Mouse (Mus musculus): ENCODE data around the gene Tbxas1. TPM values are rescaled to one million over a fixed set of nuclear protein-coding genes. Genes with fewer than 3 reads are reported as not detected.

Gene Tbxas1
- total RNA-seq, 2 experiments from 2014 or later: 1.0 to 1.4 TPM

DNA sequence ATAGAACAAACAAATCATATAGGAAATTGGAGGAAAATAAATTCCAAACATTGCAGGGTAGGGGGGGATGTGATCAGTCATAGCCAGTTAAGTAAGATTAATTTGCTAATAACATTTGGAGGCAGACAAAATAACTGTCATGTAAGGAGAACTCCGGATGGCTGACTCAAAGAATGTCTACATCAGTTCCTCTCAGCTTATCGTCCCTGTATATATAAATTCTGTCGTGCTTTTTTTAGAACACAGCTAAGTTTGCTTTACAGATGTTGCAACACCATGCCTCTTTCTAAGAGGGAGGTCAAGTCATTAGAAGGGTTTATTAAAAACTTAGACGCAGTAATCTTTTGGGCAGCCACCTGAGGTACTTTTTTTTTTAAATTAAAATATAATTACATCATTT, 75.1 kb downstream of the Tbxas1 start:
- no peak for DNase-seq
- intact Hi-C loops (cut with DNase I): no loop called here

DNA sequence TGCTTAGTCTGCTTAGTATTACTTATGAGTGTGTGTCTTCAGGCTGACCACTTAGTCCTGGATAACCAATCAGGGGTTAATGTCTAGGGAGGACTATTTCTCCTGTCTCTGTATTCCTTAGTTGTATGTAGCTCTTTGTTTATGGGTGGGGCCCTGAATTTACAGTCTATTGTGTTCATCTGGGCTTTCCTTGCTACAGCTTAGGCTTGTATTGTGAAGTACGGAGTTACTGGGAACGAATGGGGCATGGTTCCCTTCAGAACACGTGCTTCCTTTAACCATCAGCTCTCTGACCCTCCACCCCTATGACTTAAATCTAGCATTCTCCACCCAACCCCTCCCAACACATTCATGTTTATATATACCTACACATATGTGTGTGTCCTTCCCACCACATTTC, 75.6 kb downstream of the Tbxas1 start:
- intact Hi-C loops (cut with DNase I): no loop called here
- DNase-seq: no peak

DNA sequence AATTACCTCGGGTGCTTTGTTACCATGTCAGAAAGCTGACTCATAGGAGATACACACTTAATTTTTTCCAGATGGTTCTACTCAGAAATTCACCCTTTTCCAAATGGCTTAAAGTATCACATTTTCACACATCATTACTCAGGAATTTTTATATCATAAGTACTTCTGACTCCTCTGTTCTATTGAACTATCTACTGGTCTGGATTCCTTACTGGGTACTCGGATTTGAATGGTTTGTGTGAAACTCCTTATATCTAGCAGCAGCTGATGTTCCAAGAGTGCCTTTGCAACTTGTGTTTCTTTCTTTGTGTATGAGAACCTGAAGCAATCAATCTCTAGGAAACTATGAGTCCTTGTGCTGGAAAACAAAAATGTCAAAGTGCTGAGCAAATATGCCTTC, 81.4 kb downstream of the Tbxas1 start:
- intact Hi-C loops (cut with DNase I): no loop called here

DNA sequence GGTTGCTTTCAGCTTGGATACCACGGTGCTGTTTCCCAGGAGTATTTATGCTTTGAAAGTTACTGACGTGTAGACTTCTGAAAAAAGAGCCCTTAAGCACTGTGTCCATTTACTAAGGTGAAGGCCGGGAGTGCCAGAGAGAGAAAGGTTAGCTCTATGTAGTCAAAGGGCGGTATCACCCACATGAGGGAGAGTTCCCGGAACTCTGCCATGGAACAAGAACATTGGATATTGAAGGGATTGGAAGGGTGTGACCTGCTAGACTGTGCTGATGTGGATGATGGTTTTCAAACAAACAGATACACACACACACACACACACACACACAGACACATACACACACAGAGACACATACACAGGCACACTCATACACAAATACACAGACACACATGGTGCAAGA, 82.0 kb downstream of the Tbxas1 start:
- intact Hi-C loops (cut with DNase I): no loop called here
- no peak for DNase-seq

More for the DNA sequence above, 81.4 kb downstream of the Tbxas1 start:
- DNase-seq: no peak

DNA sequence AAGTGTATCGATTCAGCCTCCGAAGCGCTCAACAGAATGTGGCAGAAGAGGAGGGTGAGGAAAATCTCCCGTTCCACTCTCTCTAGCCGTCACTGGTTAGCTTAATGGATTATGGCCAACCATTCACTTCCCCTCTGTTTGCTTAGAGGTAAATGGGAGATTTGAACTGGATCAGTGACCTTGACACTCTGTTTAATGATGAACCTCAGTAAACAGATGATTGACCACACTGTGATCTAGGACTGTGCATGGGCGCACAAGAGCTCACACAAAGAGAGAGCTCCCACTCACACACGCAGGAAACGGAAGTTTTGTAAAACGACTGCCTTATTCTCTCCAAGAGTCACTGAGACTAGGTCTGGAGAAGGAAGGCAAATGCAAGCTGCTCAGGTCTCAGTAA, 84.3 kb downstream of the Tbxas1 start:
- DNase-seq: no peak
- intact Hi-C loops (cut with DNase I): no loop called here

DNA sequence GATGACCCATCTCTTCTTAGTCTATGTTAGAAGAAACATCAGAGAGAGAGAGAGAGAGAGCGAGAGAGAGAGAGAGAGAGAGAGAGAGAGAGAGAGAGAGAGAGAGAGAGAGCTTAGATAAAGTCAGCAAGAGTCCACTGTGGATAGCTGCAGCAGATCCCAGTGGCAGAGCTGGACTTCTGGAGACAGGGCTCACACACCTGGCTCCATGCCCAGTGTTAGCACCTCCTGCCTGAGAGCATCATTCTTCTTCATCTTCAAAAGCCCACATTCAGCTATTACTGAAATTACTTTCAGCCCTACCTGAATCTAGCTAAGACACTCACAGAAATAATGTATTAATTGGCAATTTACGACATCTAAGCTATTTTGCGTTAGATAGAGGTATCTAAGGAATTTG, 85.2 kb downstream of the Tbxas1 start:
- no peak for DNase-seq
- intact Hi-C loops (cut with DNase I): loop anchor here (5.0 kb wide), 1 partner anchor 87 kb away; no protein-coding TSS in a partner anchor

DNA sequence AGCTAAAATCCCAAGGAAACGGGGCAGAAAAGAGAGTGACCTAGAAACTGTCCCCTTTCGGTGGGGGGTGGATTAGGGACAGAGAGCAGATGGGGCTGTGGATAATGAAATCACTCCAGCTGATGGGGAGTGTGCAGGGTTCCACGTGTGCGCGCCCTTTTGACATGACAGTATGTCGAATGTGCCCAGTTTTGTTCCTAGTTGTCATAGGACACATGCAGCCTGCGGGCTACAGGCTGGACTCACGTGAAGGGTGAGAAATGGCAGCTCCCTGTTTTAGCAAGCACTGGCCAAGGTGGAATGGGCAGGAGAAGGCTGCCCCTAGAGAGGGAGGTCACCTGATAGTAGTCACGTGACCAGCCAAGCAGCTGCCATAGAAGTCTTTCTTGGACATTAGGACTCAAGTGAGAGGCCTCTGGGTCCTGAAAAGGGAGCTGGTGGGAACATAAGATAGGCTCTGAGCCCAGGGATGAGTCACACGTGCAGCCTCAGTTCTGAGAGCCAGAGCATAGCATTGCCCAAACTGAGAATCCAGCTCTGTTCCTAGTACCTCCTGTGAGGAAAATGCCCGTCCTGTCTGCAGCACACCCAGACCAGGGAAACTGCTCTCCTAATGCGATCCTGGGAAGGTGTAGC, 85.7 kb downstream of the Tbxas1 start:
- intact Hi-C loops (cut with DNase I): loop anchor here (5.0 kb wide), 1 partner anchor 86 kb away; no protein-coding TSS in a partner anchor
- peak; percentile 73 to 79 for DNase-seq

DNA sequence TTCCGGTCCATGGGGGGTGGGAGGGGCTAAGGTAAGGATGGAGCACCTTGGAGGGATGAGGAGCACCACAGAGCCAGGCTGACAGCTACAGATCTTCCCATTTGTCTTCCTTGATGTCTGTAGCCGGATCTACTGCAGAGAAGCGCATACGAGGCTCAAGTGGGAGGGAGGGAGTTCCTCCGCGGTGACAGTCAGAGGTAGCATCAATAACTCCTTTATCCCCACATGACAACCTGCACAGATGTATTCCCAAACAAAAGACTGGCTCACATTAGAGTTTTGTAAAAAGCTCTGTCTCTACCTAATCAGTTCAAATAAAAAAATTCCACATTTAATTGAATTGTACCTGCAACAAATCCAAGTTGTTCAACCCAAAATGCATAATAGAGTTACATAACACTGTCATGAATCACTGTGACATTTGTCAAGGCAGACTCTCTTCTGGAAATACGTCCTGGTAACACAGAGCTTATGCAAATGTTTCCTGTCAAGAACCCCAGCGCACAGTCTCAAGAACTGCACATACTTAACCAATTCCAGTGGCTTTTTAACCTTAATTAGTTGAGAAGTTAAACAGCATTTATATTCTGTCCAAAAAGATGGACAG, 86.3 kb downstream of the Tbxas1 start:
- DNase-seq: no peak
- intact Hi-C loops (cut with DNase I): loop anchor here (5.0 kb wide), 1 partner anchor 86 kb away; no protein-coding TSS in a partner anchor

DNA sequence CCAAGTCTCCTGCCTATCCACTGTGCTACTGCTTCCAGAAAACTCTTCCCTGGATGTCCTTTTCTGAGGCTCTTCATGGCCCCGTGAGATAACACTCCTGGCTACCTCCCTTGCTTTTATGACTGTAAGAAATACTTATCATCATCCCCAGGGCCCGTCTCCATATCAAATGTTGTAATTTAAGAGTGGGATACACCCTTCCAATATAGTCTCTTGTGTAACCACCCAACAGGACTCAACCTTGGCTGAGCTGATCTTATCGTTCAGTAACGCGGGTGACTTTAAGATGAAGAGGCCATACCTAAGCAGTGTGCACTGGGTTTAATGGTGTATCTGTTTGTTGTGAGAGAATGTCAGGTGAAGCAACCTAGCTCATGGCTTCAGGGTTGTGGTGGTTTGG, 91.6 kb downstream of the Tbxas1 start:
- intact Hi-C loops (cut with DNase I): no loop called here
- DNase-seq: no peak

DNA sequence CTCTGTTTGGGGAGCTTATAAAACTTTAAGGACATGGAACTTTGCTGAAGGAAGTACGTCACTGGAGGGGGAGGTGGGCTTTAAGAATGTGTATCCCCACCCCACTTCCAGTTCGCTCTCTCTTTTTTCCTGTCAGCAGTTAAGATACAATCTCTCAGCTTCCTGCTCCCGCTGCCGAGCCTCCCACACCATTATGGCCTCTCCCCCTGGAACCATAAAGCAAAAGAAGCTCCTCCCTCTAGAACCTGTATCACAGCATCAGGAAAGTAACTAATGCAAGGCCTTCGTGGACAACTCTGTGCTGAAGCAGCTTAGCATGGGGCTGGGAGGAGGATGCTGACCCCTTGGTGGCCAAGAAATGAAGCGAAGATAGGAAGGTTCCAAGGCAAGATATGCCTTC, 92.1 kb downstream of the Tbxas1 start:
- no peak for DNase-seq
- intact Hi-C loops (cut with DNase I): no loop called here

DNA sequence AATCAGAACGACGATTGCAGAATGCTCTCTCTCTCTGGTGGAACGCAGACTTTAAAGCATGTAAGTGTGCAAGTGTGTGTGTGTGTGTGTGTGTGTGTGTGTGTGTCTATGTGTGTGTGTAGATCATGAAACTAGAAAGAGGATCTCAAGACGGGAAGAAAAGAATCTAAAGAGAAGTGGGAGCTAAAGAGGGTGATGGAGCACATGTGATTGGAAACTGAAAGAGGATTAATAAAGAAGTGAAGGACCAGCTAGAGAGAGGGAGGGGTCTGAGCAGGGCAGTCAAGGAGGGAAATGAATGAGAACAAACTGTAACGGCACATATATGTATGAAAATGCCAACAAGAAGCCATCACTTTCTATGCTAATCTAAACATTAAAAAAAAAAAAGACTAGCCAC, 92.8 kb downstream of the Tbxas1 start:
- intact Hi-C loops (cut with DNase I): no loop called here

DNA sequence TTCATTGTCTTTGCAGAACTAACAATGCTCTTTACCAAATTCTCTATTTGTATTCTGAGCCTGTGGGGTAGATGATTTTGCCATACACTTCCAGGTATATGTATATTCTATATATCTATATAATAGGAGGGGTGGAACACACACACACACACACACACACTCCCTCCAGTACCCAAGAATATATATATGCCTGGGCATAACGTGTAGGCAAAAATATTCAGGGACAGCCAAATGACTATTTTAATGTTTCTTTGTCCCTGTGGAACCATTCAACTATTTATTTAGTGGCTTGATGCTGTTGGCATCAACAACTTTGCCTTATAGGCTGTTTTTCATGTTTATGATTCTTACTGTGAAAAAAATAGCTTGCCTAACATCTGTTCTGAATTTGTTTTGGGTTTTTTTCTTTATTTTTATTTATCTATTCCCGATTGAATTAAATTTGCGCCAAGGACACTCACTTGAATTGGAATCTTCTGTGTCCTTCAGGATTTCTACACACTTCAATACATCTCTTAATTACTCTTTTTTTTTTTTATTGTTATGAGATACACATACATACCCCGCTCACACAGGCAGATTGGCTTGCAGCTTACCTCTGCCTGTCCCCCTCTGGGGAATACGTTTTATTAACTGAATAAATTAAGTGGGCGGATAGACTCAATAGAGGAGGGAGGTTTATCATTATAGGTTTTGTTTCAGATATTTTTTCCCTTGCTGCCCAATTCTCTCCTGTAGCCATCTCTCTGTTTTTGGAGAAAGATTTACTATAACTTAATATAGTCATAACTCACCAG, 94.9 kb downstream of the Tbxas1 start:
- DNase-seq: no peak
- intact Hi-C loops (cut with DNase I): no loop called here

More for the DNA sequence above, 92.8 kb downstream of the Tbxas1 start:
- no peak for DNase-seq

DNA sequence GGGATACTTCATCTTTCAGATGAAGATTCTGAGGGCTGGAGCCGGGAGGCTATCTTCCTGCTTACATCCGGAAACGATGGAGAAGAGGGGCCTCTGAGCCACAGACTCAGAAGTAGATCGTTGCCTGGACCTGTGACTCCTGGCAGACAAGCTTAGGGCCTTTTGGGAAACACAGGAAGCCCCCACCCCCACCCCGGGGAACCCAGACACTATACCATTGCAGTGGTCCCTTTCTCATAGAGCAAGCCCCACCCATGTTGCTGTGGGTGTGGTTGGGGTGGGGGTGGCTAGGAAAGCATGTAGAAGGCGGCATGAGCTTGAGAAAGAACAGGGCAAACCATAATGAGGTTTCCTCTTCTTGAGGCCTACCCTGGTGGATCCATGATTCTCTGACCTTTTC, 95.6 kb downstream of the Tbxas1 start:
- intact Hi-C loops (cut with DNase I): no loop called here
- DNase-seq: no peak

DNA sequence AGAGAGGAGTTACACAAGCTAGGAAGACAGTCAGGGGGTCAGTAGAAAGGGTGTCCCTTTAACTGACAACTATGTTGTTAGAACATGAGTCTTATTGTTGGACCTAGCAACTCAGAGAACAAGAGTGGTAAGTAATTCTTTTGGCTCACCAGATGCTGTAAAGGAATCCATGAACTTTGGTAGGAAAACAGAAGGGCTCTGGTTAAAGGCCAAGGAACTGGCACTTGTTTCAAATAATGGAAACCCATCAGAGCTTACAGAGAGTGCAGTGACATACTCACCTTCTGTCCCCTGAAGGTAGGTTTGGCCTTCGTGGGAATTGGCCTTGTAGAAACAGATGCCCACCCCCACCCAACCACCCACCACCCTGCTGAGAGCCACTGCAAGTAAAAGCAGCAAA, 97.6 kb downstream of the Tbxas1 start:
- no peak for DNase-seq
- intact Hi-C loops (cut with DNase I): no loop called here

DNA sequence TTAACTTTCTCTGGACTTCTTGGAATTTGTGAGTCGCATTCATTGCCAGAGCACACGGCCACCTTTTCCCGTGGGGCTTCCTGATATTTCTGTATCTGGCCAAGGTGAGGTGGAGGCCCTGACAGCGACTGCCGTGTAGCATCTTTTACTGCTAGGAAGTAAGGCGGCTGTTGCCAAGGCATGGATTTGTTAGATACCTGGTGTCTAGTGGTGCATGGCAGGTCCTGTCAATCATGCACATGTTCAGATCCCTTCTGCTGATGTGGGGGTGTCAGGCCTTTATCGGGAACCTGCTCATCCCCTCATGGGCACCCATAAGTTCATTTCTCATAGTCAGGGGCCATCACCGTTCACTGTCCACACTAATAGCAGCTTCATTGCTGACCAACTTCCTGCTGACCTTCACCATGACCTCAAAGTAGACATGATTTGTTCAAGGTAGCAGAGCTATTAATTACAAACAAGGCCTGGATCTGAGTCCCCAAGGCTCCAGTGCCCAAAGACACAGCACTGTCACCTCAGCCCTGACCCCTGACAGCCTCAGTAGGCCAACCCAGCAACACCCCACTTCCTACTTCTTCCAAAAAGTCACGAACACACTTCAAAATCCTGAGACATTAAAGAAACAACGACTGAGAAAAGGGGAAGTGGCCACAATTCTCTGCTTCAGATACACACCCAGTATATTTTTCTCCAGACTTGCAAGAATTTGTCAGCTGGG, 98.4 kb downstream of the Tbxas1 start:
- DNase-seq: no peak
- intact Hi-C loops (cut with DNase I): no loop called here

DNA sequence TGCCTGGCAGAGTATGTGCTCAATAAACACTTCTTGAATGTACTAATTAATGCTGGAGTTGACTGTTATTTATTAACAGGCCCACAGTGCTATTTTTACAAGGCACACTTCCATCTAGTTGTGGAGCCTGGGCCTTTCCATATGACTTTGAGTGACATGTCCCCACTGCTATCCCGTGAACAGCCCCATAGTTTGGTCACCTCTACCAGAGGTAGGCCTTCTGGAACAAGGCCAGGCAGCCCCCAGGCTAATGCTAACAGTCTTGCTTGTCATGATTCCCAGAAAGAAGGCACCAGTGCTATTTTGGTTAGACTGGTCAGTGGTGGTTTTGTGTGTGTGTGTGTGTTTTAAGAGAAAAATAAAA, 98.9 kb downstream of the Tbxas1 start:
- intact Hi-C loops (cut with DNase I): no loop called here
- no peak for DNase-seq

DNA sequence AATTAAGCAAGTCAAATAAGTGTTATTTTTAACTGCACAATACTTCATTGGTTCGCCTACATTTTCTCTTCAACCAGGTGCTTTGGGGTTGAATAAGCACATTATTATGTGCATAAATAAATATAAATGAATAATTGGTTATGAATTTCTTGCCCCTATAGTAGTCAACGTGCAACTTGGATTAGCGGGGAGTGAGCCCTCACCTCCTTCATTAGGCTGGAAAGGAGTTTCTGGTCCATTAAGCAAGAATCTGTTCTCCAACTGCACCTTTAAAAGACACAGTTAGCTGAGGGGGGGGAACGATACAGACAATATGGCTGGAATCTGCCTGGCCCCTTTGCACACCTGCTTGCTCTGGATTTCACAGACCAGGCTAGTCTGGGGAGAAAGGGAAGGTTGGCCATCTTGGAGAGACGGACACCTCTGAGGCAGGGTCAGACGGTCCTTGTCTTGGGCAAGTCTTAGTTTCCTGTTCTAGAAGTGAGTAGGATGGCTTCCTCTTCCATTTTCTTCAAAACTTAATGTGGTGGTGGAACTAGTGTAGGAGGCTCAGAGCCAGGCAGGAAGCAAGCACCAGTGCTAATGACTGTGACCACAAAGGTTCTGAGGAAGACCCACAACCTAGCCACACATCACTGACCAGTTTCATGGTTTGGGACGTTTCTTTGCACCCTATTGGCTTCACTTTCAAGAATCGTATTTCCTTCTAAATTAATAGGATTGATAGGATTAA, 99.5 kb downstream of the Tbxas1 start:
- intact Hi-C loops (cut with DNase I): no loop called here

DNA sequence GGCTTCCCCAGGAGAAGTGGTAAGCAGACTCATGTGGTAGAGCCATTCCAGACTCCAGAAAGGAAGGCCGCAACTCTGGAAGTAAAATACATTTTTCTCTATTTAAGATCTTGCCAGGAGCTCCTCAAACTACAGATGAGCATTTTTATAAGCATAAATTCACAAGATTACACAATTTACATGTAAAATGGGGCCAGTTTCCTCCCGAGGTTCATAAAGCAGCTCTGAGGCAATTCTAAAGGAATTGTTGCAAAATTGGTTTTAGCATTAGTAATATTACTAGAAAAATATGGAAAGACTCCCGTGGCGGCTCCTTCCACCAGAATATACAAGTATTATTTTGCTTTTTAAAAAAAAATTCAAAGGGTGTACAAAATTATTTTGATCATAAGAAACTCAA, 100.7 kb downstream of the Tbxas1 start:
- intact Hi-C loops (cut with DNase I): no loop called here
- DNase-seq: no peak

More for the DNA sequence above, 99.5 kb downstream of the Tbxas1 start:
- no peak for DNase-seq

DNA sequence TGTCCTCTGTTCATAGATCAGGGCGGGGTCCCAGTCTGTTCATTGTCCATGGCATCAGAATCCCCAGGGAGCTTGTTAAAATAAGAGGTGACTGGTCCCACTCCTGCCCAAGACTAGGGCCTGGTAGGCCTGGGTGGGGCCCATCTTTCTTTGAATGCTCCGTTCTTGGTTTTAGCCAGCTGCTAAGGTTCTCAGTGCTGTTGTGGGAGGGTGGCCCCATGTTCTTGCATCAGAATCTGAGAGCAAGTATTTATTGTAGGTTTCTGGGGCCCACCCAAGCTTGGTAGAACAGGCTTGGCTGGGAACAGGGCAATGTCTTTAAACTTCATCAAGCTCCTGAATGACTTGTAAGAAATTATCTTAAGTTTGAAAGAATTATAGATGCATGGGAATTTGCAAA, 101.2 kb downstream of the Tbxas1 start:
- DNase-seq: no peak
- intact Hi-C loops (cut with DNase I): no loop called here

DNA sequence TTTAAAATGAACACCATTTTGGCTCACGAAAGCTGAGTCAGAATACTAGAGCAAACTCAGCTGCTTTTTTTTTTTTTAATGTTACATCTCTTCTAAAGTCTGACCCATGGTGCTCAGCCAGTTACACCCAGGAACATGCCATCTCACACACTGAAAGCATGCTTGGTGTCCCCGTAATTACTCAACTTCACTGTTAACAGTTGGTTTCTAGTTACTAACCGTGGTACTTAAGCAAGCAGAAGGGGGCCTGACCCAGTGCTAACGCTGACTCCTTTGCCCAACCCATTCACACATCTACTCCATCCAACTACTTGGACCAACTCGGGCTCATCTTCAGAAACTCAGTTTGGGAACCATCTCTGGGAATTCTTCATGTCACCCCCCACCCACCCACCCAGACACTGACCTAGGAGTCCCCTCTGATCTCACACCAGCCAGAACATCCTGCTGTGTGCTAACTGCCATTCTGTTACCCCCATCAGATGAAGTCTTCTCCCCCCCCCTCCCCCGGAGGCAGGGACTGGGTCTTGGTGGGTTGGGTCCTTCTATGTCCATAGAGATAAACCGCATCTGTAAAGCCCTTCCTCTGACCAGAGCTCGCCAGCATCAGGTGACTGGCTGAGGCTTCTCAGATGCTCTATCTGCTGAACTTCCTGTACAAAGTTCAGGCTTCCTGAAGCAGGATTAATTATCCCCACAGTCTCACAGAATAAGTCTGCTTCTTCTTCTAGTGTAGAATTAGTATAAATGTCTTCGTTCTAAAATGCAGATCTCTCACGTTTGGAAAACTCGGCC, 105.9 kb downstream of the Tbxas1 start:
- no peak for DNase-seq
- intact Hi-C loops (cut with DNase I): no loop called here

All from heart, postnatal 10 days (tissue).